Mouse (Mus musculus): ENCODE results near the gene Macf1. TPM values are rescaled to one million over a fixed set of nuclear protein-coding genes. Genes with fewer than 3 reads are reported as not detected.
"Not testable (repeated sequence)": the region's sequence is repeated elsewhere in the genome, so short reads cannot be mapped to it uniquely, and the experiment has no call there.

Macf1 gene
- polyA plus RNA-seq, 1 experiment from 2014 or later, result 75.6 TPM

DNA sequence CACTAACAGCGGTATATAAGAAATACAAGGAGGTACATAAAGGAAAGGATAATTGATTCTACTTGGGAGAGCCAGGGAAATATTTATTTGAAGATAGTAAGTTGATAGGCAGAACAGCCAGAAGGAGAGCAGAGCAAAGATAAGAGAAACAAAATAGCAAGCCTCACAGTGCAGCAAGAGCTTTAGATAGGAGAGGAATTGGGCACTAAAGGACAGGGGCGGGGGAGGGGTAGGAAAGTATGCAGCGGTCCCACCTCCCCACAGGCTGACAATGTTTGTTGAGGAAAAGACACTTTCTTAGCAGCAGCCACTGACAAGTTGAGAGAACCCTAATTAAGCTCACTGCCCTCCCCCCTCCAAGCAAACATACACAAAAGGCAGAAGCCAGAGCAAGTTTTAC lies 131.5 kb downstream of the Macf1 start:
- Histone ChIP-seq H3K36me3 (replicated peaks) (0 out of 2 replicates have a peak, but pooled peaks cover 4% of the 10 kb centered on the region), H3K4me2 (no peak overlapping the region), H3K9me3 (no peaks in the 10 kb centered on the region), H3K4me1 (peaks cover 4% of the 10 kb centered on the region), H3K27ac (no peak overlapping the region), H3K4me3 (replicated peaks) (no peak overlapping the region), H3K9ac (no peak overlapping the region), H3K27me3 (no peaks in the 10 kb centered on the region)
- WGBS, result 29% methylated on average over 3 of the region's 3 CpGs
- ATAC-seq (ENCODE audit: low FRiP score), result no peak

DNA sequence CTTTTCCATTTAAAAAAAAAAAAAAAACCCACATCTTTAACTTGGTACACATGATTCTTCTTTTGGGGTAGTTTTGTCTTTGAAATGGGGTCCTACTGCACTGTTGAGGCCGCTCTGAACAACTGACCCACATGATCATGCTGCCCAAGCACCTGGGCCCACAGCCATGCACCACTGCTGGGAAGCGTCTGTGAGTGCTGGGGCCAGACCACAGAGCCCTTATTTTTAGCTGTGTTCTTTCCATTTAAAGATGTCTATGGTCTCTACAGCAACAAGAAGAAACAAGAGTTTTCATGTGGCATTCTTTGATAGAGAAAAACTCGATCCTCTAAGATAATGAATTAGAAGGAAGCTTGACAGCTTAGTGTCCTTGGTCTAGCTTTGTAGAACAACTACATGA lies 135.8 kb downstream of the Macf1 start:
- no peaks in the 10 kb centered on the region for H3K9me3 ChIP-seq
- no peaks in the 10 kb centered on the region for H3K27me3 ChIP-seq
- no peak overlapping the region for H3K4me3 ChIP-seq (replicated peaks)
- peaks cover 15% of the 10 kb centered on the region for H3K36me3 ChIP-seq (replicated peaks)
- 87% methylated on average over 3 of the region's 3 CpGs for WGBS
- peaks cover 8% of the 10 kb centered on the region for H3K4me1 ChIP-seq
- no peak overlapping the region for H3K27ac ChIP-seq
- ATAC-seq (ENCODE audit: low FRiP score), result no peak
- H3K9ac ChIP-seq, result no peak overlapping the region
- no peak overlapping the region for H3K4me2 ChIP-seq

DNA sequence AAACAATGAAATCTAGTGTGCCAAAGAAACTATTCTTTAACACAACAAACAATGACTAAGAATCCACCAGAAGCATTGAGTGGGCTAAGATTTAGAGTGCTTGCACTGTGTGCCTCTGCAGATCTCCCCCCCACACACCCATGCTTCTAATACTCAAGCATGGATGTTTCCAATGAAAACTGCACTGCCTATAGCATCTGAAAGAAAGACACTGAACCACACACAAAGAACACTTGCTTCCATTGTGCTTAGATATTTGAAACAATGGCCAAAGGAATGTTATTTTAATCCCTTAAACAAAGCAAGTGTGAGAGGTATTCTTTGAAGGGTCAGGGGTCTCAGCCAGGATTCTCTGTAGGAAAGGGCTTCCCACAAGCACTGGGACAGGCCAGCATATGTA lies 140.5 kb downstream of the Macf1 start:
- Histone ChIP-seq H3K4me1 (peaks cover 5% of the 10 kb centered on the region; the same call in 1 of the 2 replicates), H3K4me2 (no peak overlapping the region), H3K4me3 (replicated peaks) (no peak overlapping the region), H3K27ac (no peak overlapping the region), H3K36me3 (replicated peaks) (peaks cover 10% of the 10 kb centered on the region), H3K9me3 (no peaks in the 10 kb centered on the region), H3K9ac (no peak overlapping the region), H3K27me3 (no peaks in the 10 kb centered on the region)
- no peak for ATAC-seq (ENCODE audit: low FRiP score)

DNA sequence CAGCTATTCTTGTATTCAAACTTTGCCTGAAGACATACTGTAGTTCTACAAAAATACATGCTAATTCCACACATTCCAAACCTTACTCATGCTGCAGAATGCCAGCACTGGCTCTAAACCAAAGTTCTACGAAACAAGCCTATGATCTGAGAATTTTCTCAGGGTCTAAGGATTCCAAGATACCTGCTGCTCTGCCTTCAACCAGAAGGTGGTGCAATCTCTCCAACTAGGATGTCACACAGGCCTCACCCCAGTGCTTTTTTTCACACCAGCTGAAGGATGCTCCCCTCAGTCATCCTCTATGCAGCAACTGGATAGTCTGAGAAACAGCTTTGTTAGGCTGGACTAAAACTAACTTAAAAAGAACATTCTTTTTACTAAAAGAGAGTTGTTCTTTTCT lies 148.9 kb downstream of the Macf1 start:
- ATAC-seq (ENCODE audit: low FRiP score), result peak; percentile 86
- no peak overlapping the region for H3K4me2 ChIP-seq
- H3K36me3 ChIP-seq (replicated peaks), result 0 out of 2 replicates have a peak, but pooled peaks cover 3% of the 10 kb centered on the region
- 53% methylated on average over 1 of the region's 1 CpGs for WGBS
- H3K9ac ChIP-seq, result no peak overlapping the region
- no peak overlapping the region for H3K4me3 ChIP-seq (replicated peaks)
- no peaks in the 10 kb centered on the region for H3K27me3 ChIP-seq
- no peak overlapping the region for H3K27ac ChIP-seq
- H3K4me1 ChIP-seq, result peaks cover 1% of the 10 kb centered on the region; the same call in 1 of the 2 replicates
- no peaks in the 10 kb centered on the region for H3K9me3 ChIP-seq

DNA sequence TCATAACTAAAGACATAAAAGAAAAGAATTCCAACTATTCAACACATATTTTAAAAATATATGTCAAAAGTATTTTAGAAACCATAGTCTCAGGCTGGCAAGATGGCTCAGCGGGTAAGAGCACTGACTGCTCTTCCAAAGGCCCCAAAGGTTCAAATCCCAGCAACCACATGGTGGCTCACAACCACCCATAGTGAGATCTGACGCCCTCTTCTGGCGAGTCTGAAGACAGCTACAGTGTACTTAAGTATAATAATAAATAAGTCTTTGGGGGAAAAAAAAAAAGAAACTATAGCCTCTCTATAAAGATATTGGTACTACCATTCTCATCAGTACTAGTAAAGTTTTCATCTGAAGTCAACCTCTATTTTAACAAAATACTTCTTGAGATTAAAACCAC lies 152.2 kb downstream of the Macf1 start:
- no peak overlapping the region for H3K4me3 ChIP-seq (replicated peaks)
- peaks cover 27% of the 10 kb centered on the region for H3K4me1 ChIP-seq
- no peaks in the 10 kb centered on the region for H3K27me3 ChIP-seq
- no peak overlapping the region for H3K4me2 ChIP-seq
- no peaks in the 10 kb centered on the region for H3K36me3 ChIP-seq (replicated peaks)
- no peaks in the 10 kb centered on the region for H3K9me3 ChIP-seq
- ATAC-seq (ENCODE audit: low FRiP score), result no peak
- no peak overlapping the region for H3K9ac ChIP-seq
- no peak overlapping the region for H3K27ac ChIP-seq
- 38% methylated on average over 3 of the region's 3 CpGs for WGBS

DNA sequence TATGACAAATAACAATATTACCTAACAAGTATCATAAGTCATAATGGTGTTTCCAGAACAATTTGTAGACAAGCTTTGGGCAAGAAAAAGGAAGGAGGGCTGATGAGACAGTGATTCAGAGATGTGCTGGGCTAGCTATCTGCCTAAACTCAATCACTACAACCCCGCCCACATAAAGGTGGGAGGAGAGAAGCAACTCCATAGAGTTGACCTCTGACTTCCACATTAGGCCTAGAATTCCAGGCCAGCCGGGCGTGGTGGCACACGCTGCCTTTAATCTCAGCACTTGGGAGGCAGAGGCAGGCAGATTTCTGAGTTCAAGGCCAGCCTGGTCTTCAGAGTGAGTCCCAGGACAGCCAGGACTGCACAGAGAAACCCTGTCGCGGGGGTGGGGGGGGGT lies 153.2 kb downstream of the Macf1 start:
- H3K4me3 ChIP-seq (replicated peaks), result no peak overlapping the region

DNA sequence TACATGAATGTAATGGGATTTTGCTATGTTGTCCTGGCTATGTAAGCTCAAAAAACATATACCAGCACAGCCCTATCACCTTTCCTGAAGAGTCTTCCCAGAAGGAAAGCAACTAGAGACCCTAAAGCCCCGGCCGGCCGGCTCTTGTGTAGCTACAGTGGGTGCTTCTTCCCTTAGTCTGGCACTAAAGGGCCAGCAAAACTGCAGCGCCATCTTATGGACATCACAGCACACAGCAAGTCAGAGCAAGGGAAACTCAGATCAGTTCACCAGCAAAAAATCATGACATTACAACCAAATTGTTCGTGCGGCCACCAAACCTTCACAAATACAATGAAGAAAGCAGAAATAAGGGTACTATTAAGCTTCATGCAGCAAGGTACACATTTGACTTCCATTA lies 154.9 kb downstream of the Macf1 start:
- no peak overlapping the region for H3K4me2 ChIP-seq
- H3K27me3 ChIP-seq, result no peaks in the 10 kb centered on the region
- H3K36me3 ChIP-seq (replicated peaks), result no peaks in the 10 kb centered on the region; the same call in 1 of the 2 replicates
- H3K9ac ChIP-seq, result no peak overlapping the region
- H3K9me3 ChIP-seq, result no peaks in the 10 kb centered on the region
- 0 out of 2 replicates have a peak overlapping the region, but pooled peaks have one; percentile 8 for H3K27ac ChIP-seq
- no peak for ATAC-seq (ENCODE audit: low FRiP score)
- peaks cover 41% of the 10 kb centered on the region for H3K4me1 ChIP-seq
- WGBS, result 36% methylated on average over 6 of the region's 6 CpGs
- no peak overlapping the region for H3K4me3 ChIP-seq (replicated peaks)

More for the DNA sequence above, 153.2 kb downstream of the Macf1 start:
- Histone ChIP-seq H3K27me3 (no peaks in the 10 kb centered on the region), H3K9ac (no peak overlapping the region), H3K36me3 (replicated peaks) (no peaks in the 10 kb centered on the region; the same call in 1 of the 2 replicates), H3K4me1 (peaks cover 36% of the 10 kb centered on the region), H3K4me2 (no peak overlapping the region), H3K27ac (no peak overlapping the region), H3K9me3 (no peaks in the 10 kb centered on the region)
- WGBS, result 91% methylated on average over 6 of the region's 6 CpGs
- ATAC-seq (ENCODE audit: low FRiP score), result no peak

DNA sequence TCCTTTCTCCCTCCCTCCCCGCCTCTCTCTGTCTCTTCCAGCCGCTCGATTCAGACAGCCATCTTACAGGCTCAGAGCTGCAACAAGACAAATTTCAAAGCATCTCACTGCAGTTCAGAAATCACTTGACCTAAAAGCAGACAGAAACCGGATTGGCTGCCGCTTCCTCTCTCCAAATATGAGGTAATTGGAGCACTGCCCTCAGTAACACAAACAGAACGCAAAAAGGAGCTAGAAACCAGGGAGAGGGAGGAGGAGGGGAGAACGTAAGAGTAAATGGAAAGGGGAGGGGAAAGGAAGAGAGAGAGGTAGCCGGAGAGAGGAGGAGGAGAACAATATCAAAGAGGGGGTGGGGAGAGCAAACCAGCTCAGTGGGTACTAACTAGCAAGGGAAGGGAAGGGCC lies 156.6 kb downstream of the Macf1 start:
- ATAC-seq (ENCODE audit: low FRiP score), result peak; percentile 55
- H3K27me3 ChIP-seq, result no peaks in the 10 kb centered on the region
- peak overlapping the region; percentile 56 for H3K9ac ChIP-seq
- H3K4me2 ChIP-seq, result peak overlapping the region; percentile 59
- H3K9me3 ChIP-seq, result no peaks in the 10 kb centered on the region
- H3K36me3 ChIP-seq (replicated peaks), result no peaks in the 10 kb centered on the region; the same call in 1 of the 2 replicates
- H3K4me3 ChIP-seq (replicated peaks), result peak overlapping the region; percentile 33
- under 1% methylated on average over 8 of the region's 8 CpGs for WGBS
- H3K4me1 ChIP-seq, result peaks cover 53% of the 10 kb centered on the region
- H3K27ac ChIP-seq, result peak overlapping the region; percentile 79

DNA sequence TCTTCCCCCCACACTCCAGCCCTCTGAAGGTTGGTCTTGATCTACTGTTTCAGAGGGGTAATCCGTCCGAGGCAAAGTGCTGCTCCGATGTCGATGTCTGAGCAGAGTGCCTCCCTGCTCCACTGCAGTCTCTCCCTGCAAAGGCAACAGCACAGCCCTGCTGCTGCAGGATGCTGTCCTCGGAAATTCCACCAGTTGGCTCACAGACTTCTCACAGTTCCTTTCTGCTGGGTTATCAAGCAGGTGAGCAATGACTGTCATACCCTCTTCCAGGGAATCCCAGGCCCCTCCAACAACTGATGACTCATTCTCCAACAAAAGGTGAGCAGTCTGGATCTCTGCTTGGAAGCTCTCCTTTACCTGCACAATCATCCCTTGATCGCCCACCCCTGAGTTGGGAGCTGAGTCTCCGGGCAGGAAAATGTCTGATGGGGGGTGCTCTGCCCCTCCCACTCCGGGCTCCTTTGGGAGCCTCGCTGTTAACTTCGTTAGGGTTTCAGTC lies 157.3 kb downstream of the Macf1 start:
- Histone ChIP-seq H3K36me3 (replicated peaks) (no peaks in the 10 kb centered on the region; the same call in 1 of the 2 replicates), H3K27me3 (no peaks in the 10 kb centered on the region), H3K9me3 (no peaks in the 10 kb centered on the region), H3K9ac (peak overlapping the region; percentile 56), H3K4me3 (replicated peaks) (peak overlapping the region; percentile 33), H3K4me1 (peaks cover 53% of the 10 kb centered on the region), H3K4me2 (peak overlapping the region; percentile 59), H3K27ac (peak overlapping the region; percentile 79; the same call in 1 of the 2 replicates)
- peak; percentile 21; the same call in 1 of the 2 replicates for ATAC-seq (ENCODE audit: low FRiP score)
- WGBS, result 31% methylated on average over 10 of the region's 10 CpGs

DNA sequence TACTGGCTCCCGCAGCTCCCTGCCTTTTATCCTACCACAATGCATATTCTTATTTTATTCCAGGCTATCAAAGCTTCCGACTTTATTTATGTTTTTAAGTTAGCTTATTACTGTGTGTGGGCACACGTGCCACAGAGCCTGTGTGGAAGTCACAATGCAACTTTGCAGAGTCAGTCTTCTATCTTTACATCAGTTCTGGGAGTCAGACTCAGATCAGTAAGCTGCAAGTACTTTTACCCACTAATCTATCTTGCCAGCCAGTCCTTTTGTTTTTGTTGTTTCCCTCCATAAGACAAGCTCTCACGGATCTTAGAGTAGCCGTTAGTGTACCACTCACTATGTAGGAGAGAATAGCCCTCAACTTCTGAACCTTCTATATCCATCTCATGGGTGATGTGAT lies 159.4 kb downstream of the Macf1 start:
- H3K4me1 ChIP-seq, result peaks cover 48% of the 10 kb centered on the region

DNA sequence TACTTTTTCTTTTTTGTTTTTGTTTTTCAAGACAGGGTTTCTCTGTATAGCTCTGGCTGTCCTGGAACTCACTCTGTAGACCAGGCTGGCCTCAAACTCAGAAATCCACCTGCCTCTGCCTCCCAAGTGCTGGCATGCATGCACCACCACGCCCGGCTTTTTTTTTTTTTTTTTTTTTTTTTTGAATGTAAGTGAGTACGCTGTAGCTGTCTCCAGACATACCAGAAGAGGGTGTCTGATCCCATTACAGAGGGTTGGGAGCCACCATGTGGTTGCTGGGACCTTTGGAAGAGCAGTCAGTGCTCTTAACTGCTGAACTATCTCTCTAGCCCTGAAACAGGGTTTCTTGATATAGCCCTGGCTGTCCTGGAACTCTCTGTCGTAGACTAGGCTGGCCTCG lies 164.0 kb downstream of the Macf1 start:
- not testable (repeated sequence) for H3K9ac ChIP-seq; H3K27me3 ChIP-seq; ATAC-seq (ENCODE audit: low FRiP score); H3K36me3 ChIP-seq (replicated peaks); H3K27ac ChIP-seq; H3K4me3 ChIP-seq (replicated peaks); H3K4me2 ChIP-seq; H3K9me3 ChIP-seq
- WGBS, result 89% methylated on average over 5 of the region's 5 CpGs
- peaks cover 12% of the 10 kb centered on the region for H3K4me1 ChIP-seq

More for the DNA sequence above, 159.4 kb downstream of the Macf1 start:
- no peak overlapping the region for H3K27ac ChIP-seq
- WGBS, result 87% methylated on average over 5 of the region's 5 CpGs
- no peaks in the 10 kb centered on the region for H3K9me3 ChIP-seq
- H3K27me3 ChIP-seq, result no peaks in the 10 kb centered on the region
- no peaks in the 10 kb centered on the region; the same call in 1 of the 2 replicates for H3K36me3 ChIP-seq (replicated peaks)
- H3K4me3 ChIP-seq (replicated peaks), result no peak overlapping the region
- H3K4me2 ChIP-seq, result no peak overlapping the region
- no peak for ATAC-seq (ENCODE audit: low FRiP score)
- no peak overlapping the region for H3K9ac ChIP-seq

DNA sequence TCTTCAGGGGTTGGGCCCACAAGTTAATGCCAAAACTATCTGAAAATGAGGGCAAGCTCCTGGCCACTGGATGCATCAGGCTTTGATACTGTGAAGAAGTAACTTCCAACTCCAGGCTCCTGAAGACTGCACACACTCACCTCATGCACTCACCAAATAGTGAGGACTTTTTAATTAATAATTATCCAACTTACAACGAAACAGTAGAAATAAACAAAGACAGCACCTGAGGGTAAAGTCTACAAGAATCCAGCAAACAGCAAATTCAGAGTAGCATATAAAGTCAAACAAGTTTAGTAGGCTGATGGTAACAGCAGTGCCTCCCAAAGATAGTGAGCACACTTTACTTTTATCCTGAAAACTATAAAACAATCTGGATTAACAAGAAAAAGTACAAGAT lies 168.5 kb downstream of the Macf1 start:
- Histone ChIP-seq H3K9ac (no peak overlapping the region), H3K36me3 (replicated peaks) (peaks cover 22% of the 10 kb centered on the region), H3K4me2 (no peak overlapping the region), H3K27me3 (no peaks in the 10 kb centered on the region), H3K9me3 (no peaks in the 10 kb centered on the region), H3K4me3 (replicated peaks) (no peak overlapping the region), H3K27ac (no peak overlapping the region), H3K4me1 (no peaks in the 10 kb centered on the region)
- WGBS, result 89% methylated on average over 1 of the region's 1 CpGs
- ATAC-seq (ENCODE audit: low FRiP score), result no peak

DNA sequence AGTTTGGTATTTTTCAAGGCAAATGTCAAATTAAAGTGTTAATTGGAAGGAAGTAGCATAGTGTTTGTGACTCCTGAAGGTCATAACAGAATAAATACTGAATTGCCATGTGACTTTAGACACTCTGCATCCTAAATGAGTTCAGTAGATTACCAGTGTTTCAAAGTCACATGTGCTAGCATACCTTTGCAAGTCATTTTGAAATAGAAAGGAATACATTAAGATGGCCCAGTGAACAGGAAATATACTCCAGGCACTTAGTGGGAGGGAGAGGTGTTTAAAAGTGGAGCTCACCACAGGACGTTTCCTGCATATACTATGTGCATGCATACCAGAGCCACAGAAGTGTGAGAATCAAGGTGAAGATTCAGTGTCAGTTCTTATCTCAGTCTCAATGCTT lies 174.0 kb downstream of the Macf1 start:
- H3K4me3 ChIP-seq (replicated peaks), result no peak overlapping the region
- no peaks in the 10 kb centered on the region for H3K27me3 ChIP-seq
- no peak overlapping the region for H3K4me2 ChIP-seq
- no peak overlapping the region for H3K9ac ChIP-seq
- WGBS, result 63% methylated on average over 1 of the region's 1 CpGs
- H3K27ac ChIP-seq, result no peak overlapping the region
- no peaks in the 10 kb centered on the region for H3K9me3 ChIP-seq
- H3K4me1 ChIP-seq, result no peaks in the 10 kb centered on the region
- H3K36me3 ChIP-seq (replicated peaks), result peaks cover 70% of the 10 kb centered on the region
- no peak for ATAC-seq (ENCODE audit: low FRiP score)
